Mouse (Mus musculus) ES-E14 (cell line): ENCODE data around the gene Scgb1a1.
A peak's percentile ranks its signal among the peaks of the same experiment; 100 is the strongest.

Experiments used
- CHD2 ChIP-seq: IDR thresholded peaks from 2 replicates; pipeline ENCODE4 v1.6.1; 2014; ENCODE audit warnings: mild to moderate bottlenecking, low read depth, low read length, inconsistent platforms
- HCFC1 ChIP-seq: IDR thresholded peaks from 2 replicates; pipeline ENCODE4 v1.6.1; 2012; ENCODE audit warnings: low read length, inconsistent platforms, borderline replicate concordance; ENCODE audit not compliant: insufficient read depth
- MAFK ChIP-seq: IDR thresholded peaks from 2 replicates; pipeline ENCODE4 v1.6.1; 2014; ENCODE audit warnings: mild to moderate bottlenecking, low read depth, low read length, inconsistent platforms; ENCODE audit not compliant: insufficient read depth
- ZC3H11A ChIP-seq: IDR thresholded peaks from 2 replicates; pipeline ENCODE4 v1.6.1; 2012; ENCODE audit warnings: low read depth, mild to moderate bottlenecking, inconsistent platforms, low read length, borderline replicate concordance
- ZNF384 ChIP-seq: IDR thresholded peaks from 2 replicates; pipeline ENCODE4 v1.6.1; 2012; ENCODE audit warnings: low read depth, low read length, inconsistent platforms

- TF ChIP-seq HCFC1 (no peak), MAFK (no peak), ZNF384 (peak; percentile 92), CHD2 (no peak), ZC3H11A (no peak)
Measured at GRCm38 (mm10) chr19:9047207-9047945, 40.4 kb downstream of the Scgb1a1 start.
